Mouse (Mus musculus) lung, postnatal 0 days (tissue): ENCODE data around the gene Ccdc33.

Experiments used
- CTCF ChIP-seq: IDR thresholded peaks from 2 replicates; pipeline ENCODE4 v1.5.1; 2016; ENCODE audit warnings: antibody characterized with exemption, mild to moderate bottlenecking
- EP300 ChIP-seq: IDR thresholded peaks from 2 replicates; pipeline ENCODE4 v1.6.1; 2016; ENCODE audit warnings: antibody characterized with exemption, mild to moderate bottlenecking, control low read depth

DNA sequence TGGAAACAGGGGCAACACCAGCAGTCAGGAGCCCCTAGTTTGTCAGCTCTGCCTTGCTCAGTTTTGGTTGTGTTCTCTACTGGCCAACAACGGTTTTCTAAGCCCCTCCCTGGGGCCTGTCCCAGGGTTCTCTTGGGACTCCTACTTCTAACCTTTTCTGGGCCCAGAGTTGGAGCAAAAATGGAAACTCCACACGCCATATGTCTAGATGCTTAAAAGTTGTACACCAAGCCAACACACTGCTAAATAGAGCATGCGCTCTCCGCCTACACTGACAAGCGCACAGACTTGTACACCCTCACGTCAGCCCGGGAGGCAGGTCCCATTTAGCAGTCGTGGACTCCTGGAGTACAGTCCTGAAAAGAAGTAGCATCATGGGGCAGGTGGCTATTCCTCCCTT is 133.3 kb downstream of the Ccdc33 start:
- TF ChIP-seq CTCF (no peak), EP300 (no peak)
